Mouse (Mus musculus) brown adipose tissue, adult 24 weeks (tissue): ENCODE measurements around the gene Cep162. TPM values are rescaled to one million over a fixed set of nuclear protein-coding genes. Genes with fewer than 3 reads are reported as not detected.
A peak's percentile ranks its signal among the peaks of the same experiment; 100 is the strongest.

Experiments used
- H3K27ac ChIP-seq: fragments of 200-500 bp; replicated peaks from 2 replicates; pipeline ENCODE4 v1.5.1; 2012; ENCODE audit warnings: low read depth, mild to moderate bottlenecking, low read length
- H3K4me1 ChIP-seq: fragments of 200-500 bp; 2 replicates; pipeline ENCODE4 v1.6.1; 2012; ENCODE audit warnings: low read length, mixed read lengths; ENCODE audit not compliant: control insufficient read depth, insufficient read depth, insufficient read length
- H3K4me3 ChIP-seq: fragments of 200-500 bp; 2 replicates; pipeline ENCODE4 v1.5.1; 2012; ENCODE audit warnings: low read depth, mild to moderate bottlenecking, low read length, moderate library complexity; ENCODE audit not compliant: insufficient read depth
- polyA plus RNA-seq: library from polyadenylated mRNA; stranded (reverse); fragments of >200 nt; gene quantifications from 2 replicates; pipeline ENCODE4 v1.2.4, GENCODE M21; 2012; ENCODE audit not compliant: missing spikeins, insufficient read depth, insufficient read length

Gene Cep162
- polyA plus RNA-seq = 2.0 and 3.1 TPM in 2 replicates

- no peaks in the 10 kb centered on the region for H3K4me1 ChIP-seq
- H3K4me3 ChIP-seq = peak within 1 kb of the TSS; percentile 81
- H3K27ac ChIP-seq = peak within 1 kb of the TSS; percentile 24; the same call in 1 of the 2 replicates
Observed at GRCm38 (mm10) chr9:87254903-87255695, at the start of gene Cep162. Gene Cep162, minus strand, starts transcription at chr9:87255536.

- Histone ChIP-seq H3K4me3 (no peak overlapping the region), H3K27ac (no peak overlapping the region), H3K4me1 (no peaks in the 10 kb centered on the region)
Observed at GRCm38 (mm10) chr9:87303196-87303595, 47.9 kb upstream of the Cep162 start.

- H3K4me3 ChIP-seq = no peak overlapping the region
- no peak overlapping the region for H3K27ac ChIP-seq
- no peaks in the 10 kb centered on the region for H3K4me1 ChIP-seq
Observed at GRCm38 (mm10) chr9:87298900-87299299, 43.6 kb upstream of the Cep162 start.

GRCm38 (mm10) chr9:87297522-87297921 is 42.2 kb upstream of the Cep162 start:
- no peak overlapping the region for H3K4me3 ChIP-seq
- H3K4me1 ChIP-seq = no peaks in the 10 kb centered on the region
- H3K27ac ChIP-seq = no peak overlapping the region

- Histone ChIP-seq H3K4me1 (no peaks in the 10 kb centered on the region), H3K4me3 (peak overlapping the region; percentile 81), H3K27ac (no peak overlapping the region)
Observed at GRCm38 (mm10) chr9:87255696-87256030, 327 bp upstream of the Cep162 start.

GRCm38 (mm10) chr9:87248118-87248517 is 7.2 kb downstream of the Cep162 start:
- no peaks in the 10 kb centered on the region for H3K4me1 ChIP-seq

GRCm38 (mm10) chr9:87247678-87248077 is 7.7 kb downstream of the Cep162 start:
- Histone ChIP-seq H3K4me1 (no peaks in the 10 kb centered on the region), H3K4me3 (no peak overlapping the region), H3K27ac (no peak overlapping the region)

More at GRCm38 (mm10) chr9:87248118-87248517, 7.2 kb downstream of the Cep162 start:
- Histone ChIP-seq H3K27ac (no peak overlapping the region), H3K4me3 (no peak overlapping the region)

- Histone ChIP-seq H3K27ac (no peak overlapping the region), H3K4me3 (no peak overlapping the region), H3K4me1 (no peaks in the 10 kb centered on the region)
Observed at GRCm38 (mm10) chr9:87213204-87213603, 42.1 kb downstream of the Cep162 start.

GRCm38 (mm10) chr9:87210830-87211339 is 44.5 kb downstream of the Cep162 start:
- no peaks in the 10 kb centered on the region for H3K4me1 ChIP-seq
- no peak overlapping the region for H3K4me3 ChIP-seq
- H3K27ac ChIP-seq = no peak overlapping the region

- Histone ChIP-seq H3K4me1 (no peaks in the 10 kb centered on the region), H3K27ac (no peak overlapping the region), H3K4me3 (no peak overlapping the region)
Observed at GRCm38 (mm10) chr9:87202431-87202830, 52.9 kb downstream of the Cep162 start.

- Histone ChIP-seq H3K27ac (no peak overlapping the region), H3K4me3 (no peak overlapping the region), H3K4me1 (no peaks in the 10 kb centered on the region)
Observed at GRCm38 (mm10) chr9:87200919-87201318, 54.4 kb downstream of the Cep162 start.

- no peaks in the 10 kb centered on the region for H3K4me1 ChIP-seq
- H3K27ac ChIP-seq = no peak overlapping the region
- no peak overlapping the region for H3K4me3 ChIP-seq
Observed at GRCm38 (mm10) chr9:87200426-87200825, 54.9 kb downstream of the Cep162 start.

GRCm38 (mm10) chr9:87198036-87198435 is 57.3 kb downstream of the Cep162 start:
- Histone ChIP-seq H3K4me3 (no peak overlapping the region), H3K4me1 (no peaks in the 10 kb centered on the region), H3K27ac (no peak overlapping the region)

GRCm38 (mm10) chr9:87197277-87197676 is 58.1 kb downstream of the Cep162 start:
- H3K4me3 ChIP-seq = no peak overlapping the region
- no peaks in the 10 kb centered on the region for H3K4me1 ChIP-seq
- H3K27ac ChIP-seq = no peak overlapping the region

GRCm38 (mm10) chr9:87193721-87194120 is 61.6 kb downstream of the Cep162 start:
- H3K4me3 ChIP-seq = no peak overlapping the region
- no peak overlapping the region for H3K27ac ChIP-seq
- no peaks in the 10 kb centered on the region for H3K4me1 ChIP-seq

- Histone ChIP-seq H3K4me1 (no peaks in the 10 kb centered on the region), H3K27ac (no peak overlapping the region), H3K4me3 (no peak overlapping the region)
Observed at GRCm38 (mm10) chr9:87187336-87187735, 68.0 kb downstream of the Cep162 start.
